Mouse (Mus musculus): ENCODE data around the gene Rassf2. TPM values are rescaled to one million over a fixed set of nuclear protein-coding genes. Genes with fewer than 3 reads are reported as not detected.

The Rassf2 gene
- polyA plus RNA-seq, 1 experiment from 2014 or later = 15.2 TPM

- no peaks in the 10 kb centered on the region for H3K36me3 ChIP-seq (ENCODE audit: insufficient read depth, low read length)
- ATAC-seq = no peak
- H3K27ac ChIP-seq (ENCODE audit: low read length) = no peak overlapping the region
Measured at GRCm38 (mm10) chr2:131945765-131946164, 84.3 kb downstream of the Rassf2 start.

GRCm38 (mm10) chr2:131945225-131945624 is 84.8 kb downstream of the Rassf2 start:
- H3K4me2 ChIP-seq (replicated peaks; ENCODE audit: low read depth, low read length) = no peak overlapping the region
- no peak overlapping the region for H3K27ac ChIP-seq (ENCODE audit: low read length)
- no peak overlapping the region for H3K9ac ChIP-seq (replicated peaks; ENCODE audit: low read depth)
- no peaks in the 10 kb centered on the region for H3K36me3 ChIP-seq (ENCODE audit: insufficient read depth, low read length)
- DNase-seq (ENCODE audit: low spot score) = peak; percentile 63
- H3K4me3 ChIP-seq (ENCODE audit: low read depth, low read length) = no peak overlapping the region
- no peak for TF ChIP-seq CTCF (IDR thresholded peaks at IDR 0.05)
- peak; percentile 55 for TF ChIP-seq EP300 (IDR thresholded peaks at IDR 0.05)
- 54% methylated on average over 8 of the region's 8 CpGs for WGBS
- no peaks in the 10 kb centered on the region for H3K4me1 ChIP-seq (ENCODE audit: insufficient read depth, low read depth, low read length)
- H3K9me3 ChIP-seq (ENCODE audit: low read length) = no peaks in the 10 kb centered on the region
- no peaks in the 10 kb centered on the region for H3K27me3 ChIP-seq (replicated peaks; ENCODE audit: insufficient read depth, low read length)
- peak; percentile 79 for ATAC-seq

More at GRCm38 (mm10) chr2:131945765-131946164, 84.3 kb downstream of the Rassf2 start:
- WGBS = 67% methylated on average over 6 of the region's 6 CpGs
- H3K9me3 ChIP-seq (ENCODE audit: low read length) = no peaks in the 10 kb centered on the region
- no peaks in the 10 kb centered on the region for H3K27me3 ChIP-seq (replicated peaks; ENCODE audit: insufficient read depth, low read length)
- no peak for DNase-seq (ENCODE audit: low spot score)
- no peak overlapping the region for H3K9ac ChIP-seq (replicated peaks; ENCODE audit: low read depth)
- no peak overlapping the region for H3K4me2 ChIP-seq (replicated peaks; ENCODE audit: low read depth, low read length)
- H3K4me3 ChIP-seq (ENCODE audit: low read depth, low read length) = no peak overlapping the region
- TF ChIP-seq EP300 (IDR thresholded peaks at IDR 0.05) = no peak
- H3K4me1 ChIP-seq (ENCODE audit: insufficient read depth, low read depth, low read length) = no peaks in the 10 kb centered on the region

- WGBS = 17% methylated on average over 1 of the region's 1 CpGs
- Histone ChIP-seq H3K4me3 (ENCODE audit: low read depth, low read length) (no peak overlapping the region), H3K27ac (ENCODE audit: low read length) (no peak overlapping the region), H3K9me3 (ENCODE audit: low read length) (no peaks in the 10 kb centered on the region), H3K4me1 (ENCODE audit: insufficient read depth, low read depth, low read length) (no peaks in the 10 kb centered on the region), H3K4me2 (replicated peaks; ENCODE audit: low read depth, low read length) (no peak overlapping the region), H3K36me3 (ENCODE audit: insufficient read depth, low read length) (no peaks in the 10 kb centered on the region), H3K9ac (replicated peaks; ENCODE audit: low read depth) (no peak overlapping the region), H3K27me3 (replicated peaks; ENCODE audit: insufficient read depth, low read length) (no peaks in the 10 kb centered on the region)
- ATAC-seq (peak; percentile 57), DNase-seq (ENCODE audit: low spot score) (peak; percentile 26)
- TF ChIP-seq EP300 (IDR thresholded peaks at IDR 0.05) (no peak), CTCF (IDR thresholded peaks at IDR 0.05) (no peak)
Measured at GRCm38 (mm10) chr2:131944370-131944769, 85.7 kb downstream of the Rassf2 start.

- no peak overlapping the region for H3K4me3 ChIP-seq (ENCODE audit: low read depth, low read length)
- H3K9me3 ChIP-seq (ENCODE audit: low read length) = no peaks in the 10 kb centered on the region
- no peak for DNase-seq (ENCODE audit: low spot score)
- H3K4me2 ChIP-seq (replicated peaks; ENCODE audit: low read depth, low read length) = no peak overlapping the region
- no peak for TF ChIP-seq CTCF (IDR thresholded peaks at IDR 0.05)
- TF ChIP-seq EP300 (IDR thresholded peaks at IDR 0.05) = no peak
- no peak overlapping the region for H3K9ac ChIP-seq (replicated peaks; ENCODE audit: low read depth)
- no peaks in the 10 kb centered on the region for H3K27me3 ChIP-seq (replicated peaks; ENCODE audit: insufficient read depth, low read length)
- no peak overlapping the region for H3K27ac ChIP-seq (ENCODE audit: low read length)
- no peak for ATAC-seq
- H3K4me1 ChIP-seq (ENCODE audit: insufficient read depth, low read depth, low read length) = no peaks in the 10 kb centered on the region
- H3K36me3 ChIP-seq (ENCODE audit: insufficient read depth, low read length) = no peaks in the 10 kb centered on the region
- WGBS = 85% methylated on average over 6 of the region's 6 CpGs
Measured at GRCm38 (mm10) chr2:131941501-131941900, 88.6 kb downstream of the Rassf2 start.

GRCm38 (mm10) chr2:131940506-131940905 is 89.6 kb downstream of the Rassf2 start:
- Histone ChIP-seq H3K4me2 (replicated peaks; ENCODE audit: low read depth, low read length) (no peak overlapping the region), H3K9me3 (ENCODE audit: low read length) (no peaks in the 10 kb centered on the region), H3K4me3 (ENCODE audit: low read depth, low read length) (no peak overlapping the region), H3K9ac (replicated peaks; ENCODE audit: low read depth) (no peak overlapping the region), H3K27me3 (replicated peaks; ENCODE audit: insufficient read depth, low read length) (no peaks in the 10 kb centered on the region), H3K4me1 (ENCODE audit: insufficient read depth, low read depth, low read length) (no peaks in the 10 kb centered on the region), H3K27ac (ENCODE audit: low read length) (no peak overlapping the region), H3K36me3 (ENCODE audit: insufficient read depth, low read length) (no peaks in the 10 kb centered on the region)
- 49% methylated on average over 3 of the region's 3 CpGs for WGBS
- ATAC-seq = no peak
- DNase-seq (ENCODE audit: low spot score) = no peak
- no peak for TF ChIP-seq CTCF (IDR thresholded peaks at IDR 0.05)
- TF ChIP-seq EP300 (IDR thresholded peaks at IDR 0.05) = no peak

Other genes with a start within 250 kb of the Rassf2 start
- not detected in 2 replicates for gene Erv3, start 170.5 kb downstream of the Rassf2 start, polyA plus RNA-seq (2015; fragmentation: Nextera tagmentation; extraction: Ambion mirVana)
- gene Prnp, start 120.3 kb downstream of the Rassf2 start, polyA plus RNA-seq (2015; fragmentation: Nextera tagmentation; extraction: Ambion mirVana) = 135 and 142 TPM in 2 replicates
- not detected in 2 replicates for gene Prn, start 120.3 kb downstream of the Rassf2 start, polyA plus RNA-seq (2015; fragmentation: Nextera tagmentation; extraction: Ambion mirVana)
- gene Prnd, start 79.4 kb downstream of the Rassf2 start, polyA plus RNA-seq (2015; fragmentation: Nextera tagmentation; extraction: Ambion mirVana) = 3.5 and 6.0 TPM in 2 replicates
- 26.6 and 35.8 TPM in 2 replicates for gene Slc23a2, start 114.8 kb upstream of the Rassf2 start, polyA plus RNA-seq (2015; fragmentation: Nextera tagmentation; extraction: Ambion mirVana)
- gene Tmem230, start 217.5 kb upstream of the Rassf2 start, polyA plus RNA-seq (2015; fragmentation: Nextera tagmentation; extraction: Ambion mirVana) = 39.6 and 41.7 TPM in 2 replicates
- 74.7 and 76.4 TPM in 2 replicates for gene Pcna, start 223.1 kb upstream of the Rassf2 start, polyA plus RNA-seq (2015; fragmentation: Nextera tagmentation; extraction: Ambion mirVana)
- 32.3 and 37.0 TPM in 2 replicates for gene Cds2, start 232.9 kb upstream of the Rassf2 start, polyA plus RNA-seq (2015; fragmentation: Nextera tagmentation; extraction: Ambion mirVana)